ENCODE assay signal across 20 mouse cellular contexts in the genomic region with DNA sequence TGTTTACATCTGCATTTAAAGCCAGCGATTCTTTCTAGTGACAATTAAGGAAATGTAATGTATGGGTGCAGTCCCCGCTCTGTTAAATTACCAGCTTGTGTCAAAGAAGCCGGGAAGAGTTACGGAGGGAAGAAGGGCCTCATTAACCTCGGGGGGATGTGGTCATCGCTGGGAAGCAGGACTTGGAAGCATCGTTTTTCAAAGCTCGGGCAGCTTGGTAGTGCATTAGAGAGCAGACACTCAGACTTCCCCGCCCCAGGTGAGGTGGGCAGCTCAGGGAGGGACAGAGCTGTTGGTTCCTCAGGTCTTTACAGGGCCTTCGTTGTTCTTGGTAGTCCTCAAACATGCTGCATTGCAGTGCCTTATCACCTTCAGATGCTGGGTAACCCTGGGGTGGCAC.
DNase-seq lines count a peak whose midpoint lies in the region; ATAC-seq lines count a peak whose summit lies in the region.
"Had no signal": no experiment of that assay in that cellular context is flagged by ENCODE, and none has a peak within 500 bp of the region (broad histone marks: within the 10 kb centered on the region; RNA-seq: fewer than 3 reads in every experiment).

No protein-coding gene starts in this region.

- no peaks in the 10 kb centered on the region for H3K27me3 ChIP-seq in hindbrain, embryonic 13.5 days
- no peaks in the 10 kb centered on the region for H3K27me3 ChIP-seq in hindbrain, embryonic 16.5 days (replicated peaks; ENCODE audit: control insufficient read depth, insufficient read depth, low read length)
- H3K27me3 ChIP-seq in kidney, embryonic 16.5 days (ENCODE audit: insufficient read depth, low read length) = no peaks in the 10 kb centered on the region
- H3K27me3 ChIP-seq in neural tube, embryonic 13.5 days = no peaks in the 10 kb centered on the region
- H3K27me3 ChIP-seq: embryonic facial prominence, embryonic 12.5 days; forebrain, embryonic 12.5 days; heart, embryonic 15.5 days; hindbrain, embryonic 15.5 days had no signal

- H3K9ac ChIP-seq in hindbrain, embryonic 13.5 days = no peak overlapping the region
- H3K9ac ChIP-seq in hindbrain, embryonic 16.5 days (ENCODE audit: low read depth, low read length) = no peak overlapping the region
- no peak overlapping the region for H3K9ac ChIP-seq in kidney, embryonic 16.5 days (replicated peaks; ENCODE audit: low read length)
- H3K9ac ChIP-seq in neural tube, embryonic 13.5 days = no peak overlapping the region
- H3K9ac ChIP-seq: embryonic facial prominence, embryonic 12.5 days; forebrain, embryonic 12.5 days; heart, embryonic 15.5 days; hindbrain, embryonic 15.5 days had no signal

- 59% methylated on average over 10 of the region's 10 CpGs for WGBS in hindbrain, embryonic 13.5 days
- WGBS in hindbrain, embryonic 16.5 days = 60% methylated on average over 10 of the region's 10 CpGs
- WGBS in kidney, embryonic 16.5 days = 13% methylated on average over 10 of the region's 10 CpGs
- WGBS in neural tube, embryonic 13.5 days = 27% methylated on average over 10 of the region's 10 CpGs

- DNase-seq in kidney, adult 8-10 months = no peak
- DNase-seq in embryo, embryonic 11 days = peak; percentile 47
- no peak for DNase-seq in gastrocnemius, postnatal 10 days
- DNase-seq: adrenal gland, postnatal 10 days; cerebellum, adult 11 months; cerebellum, adult 8-10 months; cerebellum, postnatal 14 days; gastrocnemius, postnatal 14 days; heart, adult 2 months; heart, postnatal 14 days had no signal

- H3K36me3 ChIP-seq in hindbrain, embryonic 13.5 days = no peaks in the 10 kb centered on the region
- H3K36me3 ChIP-seq in hindbrain, embryonic 16.5 days (ENCODE audit: control insufficient read depth, insufficient read depth, low read length) = no peaks in the 10 kb centered on the region
- no peaks in the 10 kb centered on the region for H3K36me3 ChIP-seq in kidney, embryonic 16.5 days (ENCODE audit: insufficient read depth, low read length)
- no peaks in the 10 kb centered on the region for H3K36me3 ChIP-seq in neural tube, embryonic 13.5 days
- H3K36me3 ChIP-seq: embryonic facial prominence, embryonic 12.5 days; forebrain, embryonic 12.5 days; heart, embryonic 15.5 days; hindbrain, embryonic 15.5 days had no signal

- peaks cover 6% of the 10 kb centered on the region; the same call in 1 of the 2 replicates for H3K4me1 ChIP-seq in hindbrain, embryonic 13.5 days (replicated peaks)
- no peaks in the 10 kb centered on the region for H3K4me1 ChIP-seq in hindbrain, embryonic 16.5 days (ENCODE audit: control insufficient read depth, insufficient read depth, low read depth, low read length)
- H3K4me1 ChIP-seq in kidney, embryonic 16.5 days (ENCODE audit: insufficient read depth, low read length) = peaks cover 9% of the 10 kb centered on the region
- H3K4me1 ChIP-seq in neural tube, embryonic 13.5 days (replicated peaks) = peaks cover 8% of the 10 kb centered on the region
- H3K4me1 ChIP-seq: heart, embryonic 15.5 days had no signal

- H3K4me2 ChIP-seq in hindbrain, embryonic 13.5 days = no peak overlapping the region
- H3K4me2 ChIP-seq in hindbrain, embryonic 16.5 days (ENCODE audit: low read length) = no peak overlapping the region
- H3K4me2 ChIP-seq in kidney, embryonic 16.5 days (replicated peaks; ENCODE audit: low read depth, low read length) = no peak overlapping the region
- no peak overlapping the region for H3K4me2 ChIP-seq in neural tube, embryonic 13.5 days
- H3K4me2 ChIP-seq: embryonic facial prominence, embryonic 12.5 days; forebrain, embryonic 12.5 days; heart, embryonic 11.5 days; heart, embryonic 15.5 days; hindbrain, embryonic 15.5 days had no signal

- no peak for ATAC-seq in hindbrain, embryonic 13.5 days (ENCODE audit: low FRiP score)
- no peak for ATAC-seq in hindbrain, embryonic 16.5 days
- ATAC-seq in kidney, embryonic 16.5 days (ENCODE audit: low FRiP score, low TSS enrichment) = peak; percentile 46; the same call in 1 of the 2 replicates
- no peak for ATAC-seq in neural tube, embryonic 13.5 days (ENCODE audit: low read depth)
- ATAC-seq: forebrain, embryonic 16.5 days had no signal

- H3K27ac ChIP-seq in hindbrain, embryonic 13.5 days = peak overlapping the region; percentile 48; the same call in 1 of the 2 replicates
- H3K27ac ChIP-seq in hindbrain, embryonic 16.5 days (ENCODE audit: low read depth, low read length) = no peak overlapping the region
- H3K27ac ChIP-seq in kidney, embryonic 16.5 days (ENCODE audit: low read length) = no peak overlapping the region
- H3K27ac ChIP-seq in neural tube, embryonic 13.5 days (replicated peaks) = peak overlapping the region; percentile 64
- H3K27ac ChIP-seq: embryonic facial prominence, embryonic 12.5 days; forebrain, embryonic 12.5 days; heart, adult 2 months; heart, embryonic 15.5 days; hindbrain, embryonic 15.5 days had no signal

- no peaks in the 10 kb centered on the region for H3K9me3 ChIP-seq in hindbrain, embryonic 13.5 days
- no peaks in the 10 kb centered on the region for H3K9me3 ChIP-seq in hindbrain, embryonic 16.5 days (ENCODE audit: control insufficient read depth, low read length)
- H3K9me3 ChIP-seq in kidney, embryonic 16.5 days (ENCODE audit: low read length) = no peaks in the 10 kb centered on the region
- H3K9me3 ChIP-seq in neural tube, embryonic 13.5 days = no peaks in the 10 kb centered on the region
- H3K9me3 ChIP-seq: embryonic facial prominence, embryonic 12.5 days; forebrain, embryonic 12.5 days; heart, embryonic 15.5 days; hindbrain, embryonic 15.5 days had no signal

- H3K4me3 ChIP-seq in hindbrain, embryonic 13.5 days = no peak overlapping the region
- H3K4me3 ChIP-seq in hindbrain, embryonic 16.5 days (ENCODE audit: low read length) = no peak overlapping the region
- no peak overlapping the region for H3K4me3 ChIP-seq in kidney, embryonic 16.5 days (ENCODE audit: low read length)
- no peak overlapping the region for H3K4me3 ChIP-seq in neural tube, embryonic 13.5 days
- H3K4me3 ChIP-seq: embryonic facial prominence, embryonic 12.5 days; forebrain, embryonic 12.5 days; heart, adult 2 months; heart, embryonic 15.5 days; hindbrain, embryonic 15.5 days had no signal

Comparison
In these comparisons a context has a peak if more than half of its experiments do, and no peak if none do; other contexts are left out.
1. H3K27ac ChIP-seq: peak in hindbrain, embryonic 13.5 days (single experiment) and neural tube, embryonic 13.5 days (single experiment); none in hindbrain, embryonic 16.5 days (single experiment) and kidney, embryonic 16.5 days (single experiment).